Mouse (Mus musculus): ENCODE data around the gene Tango6. TPM values are rescaled to one million over a fixed set of nuclear protein-coding genes. Genes with fewer than 3 reads are reported as not detected.

The Tango6 gene
- 1.2 TPM for polyA plus RNA-seq (2014; fragmentation: Illumina TruSeq; extraction: RNeasy Lipid Tissue Mini Kit (QIAGEN cat#74804); ENCODE audit: low read depth, low replicate concordance)

DNA sequence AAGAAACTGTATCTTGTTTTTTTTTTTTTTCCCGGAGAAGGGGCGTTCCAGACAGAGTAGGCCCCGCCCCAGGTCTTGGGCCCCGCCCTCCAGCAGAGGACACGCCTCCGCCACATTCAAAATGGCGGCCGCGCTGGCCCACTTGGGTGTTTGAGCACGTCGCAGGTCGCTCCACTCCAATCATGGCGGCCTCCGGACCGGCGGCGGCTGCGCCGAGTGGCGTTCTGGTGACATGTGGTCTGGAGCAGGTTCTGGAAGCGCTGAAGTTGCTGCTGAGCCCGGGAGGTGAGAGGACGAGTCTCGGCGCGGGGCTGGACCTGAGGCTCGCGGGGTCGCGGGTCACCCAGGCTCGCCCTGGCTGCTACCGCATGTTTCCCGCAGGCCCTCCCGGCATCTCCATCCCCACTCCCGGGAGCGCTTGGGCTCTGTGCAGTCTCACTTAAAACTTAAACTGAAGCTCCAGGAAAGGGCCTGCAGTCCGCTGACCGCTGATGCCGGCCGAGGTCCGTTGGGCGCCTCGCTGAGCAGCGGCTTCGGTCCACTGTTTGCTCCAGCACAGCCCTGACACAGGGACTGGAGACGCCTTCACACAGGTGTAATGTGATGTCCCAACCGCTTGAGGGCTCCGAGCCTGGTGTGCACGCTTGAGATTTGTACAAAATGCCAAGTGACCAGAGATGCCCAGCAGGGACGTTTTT lies at the start of gene Tango6:
Tango6 (plus strand) TSS at position 98 of the 698 bp plus-strand sequence.

GRCm38 (mm10) chr8:106870051-106870450 lies 187.2 kb downstream of the Tango6 start, which contains the start of gene Has3:
TSS of gene Has3 (plus strand) at chr8:106870242.

GRCm38 (mm10) chr8:106893481-106894156 lies 210.8 kb downstream of the Tango6 start, which contains the start of gene Utp4:
TSS of gene Utp4 (plus strand) at chr8:106893636.

Other genes starting within 250 kb of the Tango6 start
- not detected for gene 6030452D12Rik, start 182.5 kb upstream of the Tango6 start, polyA plus RNA-seq (2014; fragmentation: Illumina TruSeq; extraction: RNeasy Lipid Tissue Mini Kit (QIAGEN cat#74804); ENCODE audit: low read depth, low replicate concordance)
- not detected for gene Cdh3, start 172.2 kb upstream of the Tango6 start, polyA plus RNA-seq (2014; fragmentation: Illumina TruSeq; extraction: RNeasy Lipid Tissue Mini Kit (QIAGEN cat#74804); ENCODE audit: low read depth, low replicate concordance)
- not detected for gene Gm10073, start 109.6 kb upstream of the Tango6 start, polyA plus RNA-seq (2014; fragmentation: Illumina TruSeq; extraction: RNeasy Lipid Tissue Mini Kit (QIAGEN cat#74804); ENCODE audit: low read depth, low replicate concordance)
- 0.12 TPM for gene Cdh1, start 79.7 kb upstream of the Tango6 start, polyA plus RNA-seq (2014; fragmentation: Illumina TruSeq; extraction: RNeasy Lipid Tissue Mini Kit (QIAGEN cat#74804); ENCODE audit: low read depth, low replicate concordance)
- gene Has3, start 187.2 kb downstream of the Tango6 start, polyA plus RNA-seq (2014; fragmentation: Illumina TruSeq; extraction: RNeasy Lipid Tissue Mini Kit (QIAGEN cat#74804); ENCODE audit: low read depth, low replicate concordance): 0.29 TPM
- 35.2 TPM for gene Utp4, start 210.6 kb downstream of the Tango6 start, polyA plus RNA-seq (2014; fragmentation: Illumina TruSeq; extraction: RNeasy Lipid Tissue Mini Kit (QIAGEN cat#74804); ENCODE audit: low read depth, low replicate concordance)

All from adrenal gland, adult 10 weeks (tissue).